Mouse (Mus musculus): ENCODE measurements around the gene Prkar1b.

DNA sequence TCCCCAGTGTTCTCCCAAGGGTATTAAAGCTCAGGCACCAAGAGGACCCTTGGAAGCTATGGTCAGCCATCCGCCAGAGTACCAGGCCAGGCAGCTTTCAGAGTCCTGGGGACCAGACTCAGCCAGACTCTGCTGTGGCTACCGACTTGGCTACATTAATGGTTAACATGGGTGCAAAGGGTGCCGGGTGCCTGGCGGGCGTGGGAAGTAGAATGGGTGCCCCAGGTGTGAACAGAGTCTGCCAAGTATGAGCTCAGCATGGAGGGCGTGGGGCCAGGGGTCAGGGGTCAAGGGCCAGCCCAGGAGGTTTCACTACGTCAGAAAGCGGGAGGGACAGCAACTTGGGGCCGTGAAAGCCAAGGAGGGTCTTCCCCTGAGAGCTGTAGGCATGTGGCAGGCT, 169.2 kb downstream of the Prkar1b start:
- no peak for TF ChIP-seq POLR2A (IDR thresholded peaks at IDR 0.05; ENCODE audit: extremely low read depth, insufficient read depth, low read length)
- TF ChIP-seq CTCF (IDR thresholded peaks at IDR 0.05; ENCODE audit: low read depth, low read length): no peak

Measured in liver, adult 2 months (tissue).